Mouse (Mus musculus): ENCODE measurements around the gene Rnf180. TPM values are rescaled to one million over a fixed set of nuclear protein-coding genes. Genes with fewer than 3 reads are reported as not detected.

The Rnf180 gene
- polyA plus RNA-seq, 1 experiment from 2014 or later = 1.0 TPM

DNA sequence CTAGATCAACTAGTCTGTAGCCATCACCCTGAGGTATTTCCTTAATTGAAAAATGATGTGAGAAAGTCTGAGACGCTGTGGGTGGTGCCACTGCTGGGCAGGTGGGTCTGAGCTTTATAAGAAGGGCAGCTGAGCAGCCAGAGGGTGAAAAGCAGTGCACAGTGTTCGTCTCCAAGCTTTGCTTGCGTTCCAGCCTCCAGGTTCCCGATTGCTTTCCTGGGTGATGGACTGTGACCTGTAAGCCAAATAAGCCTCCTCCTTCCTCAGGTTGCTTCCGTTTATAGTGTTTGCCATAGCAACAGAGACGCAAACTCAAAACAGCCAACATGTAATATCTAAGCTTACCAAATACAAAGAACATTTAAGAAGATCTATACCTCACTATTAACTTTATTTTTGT lies 162.2 kb downstream of the Rnf180 start:
- Histone ChIP-seq H3K4me3 (ENCODE audit: low read depth, low read length) (no peak overlapping the region), H3K9ac (replicated peaks) (no peak overlapping the region), H3K9me3 (ENCODE audit: low read length) (no peaks in the 10 kb centered on the region), H3K36me3 (replicated peaks; ENCODE audit: insufficient read depth, low read length) (no peaks in the 10 kb centered on the region), H3K4me2 (ENCODE audit: low read depth, low read length) (no peak overlapping the region), H3K4me1 (ENCODE audit: insufficient read depth) (no peaks in the 10 kb centered on the region), H3K27me3 (ENCODE audit: insufficient read depth, low read length) (no peaks in the 10 kb centered on the region), H3K27ac (ENCODE audit: low read depth) (no peak overlapping the region)
- ATAC-seq (no peak), DNase-seq (no peak)
- WGBS (ENCODE audit: insufficient replicate concordance) = 73% methylated on average over 6 of the region's 6 CpGs
- TF ChIP-seq CTCF (IDR thresholded peaks at IDR 0.05; ENCODE audit: low read depth) (no peak), EP300 (IDR thresholded peaks at IDR 0.05; ENCODE audit: low read depth) (no peak)

- Histone ChIP-seq H3K9ac (replicated peaks) (no peak overlapping the region), H3K4me3 (ENCODE audit: low read depth, low read length) (no peak overlapping the region), H3K27me3 (ENCODE audit: insufficient read depth, low read length) (no peaks in the 10 kb centered on the region), H3K9me3 (ENCODE audit: low read length) (no peaks in the 10 kb centered on the region), H3K36me3 (replicated peaks; ENCODE audit: insufficient read depth, low read length) (no peaks in the 10 kb centered on the region), H3K4me1 (ENCODE audit: insufficient read depth) (no peaks in the 10 kb centered on the region), H3K27ac (ENCODE audit: low read depth) (no peak overlapping the region), H3K4me2 (ENCODE audit: low read depth, low read length) (no peak overlapping the region)
- peak; percentile 64 for ATAC-seq
- 63% methylated on average over 6 of the region's 6 CpGs for WGBS (ENCODE audit: insufficient replicate concordance)
- TF ChIP-seq EP300 (IDR thresholded peaks at IDR 0.05; ENCODE audit: low read depth) (peak; percentile 75; the same call in 1 of the 2 replicates), CTCF (IDR thresholded peaks at IDR 0.05; ENCODE audit: low read depth) (no peak)
- no peak for DNase-seq
Observed at GRCm38 (mm10) chr13:105130080-105130479, 164.5 kb downstream of the Rnf180 start.

DNA sequence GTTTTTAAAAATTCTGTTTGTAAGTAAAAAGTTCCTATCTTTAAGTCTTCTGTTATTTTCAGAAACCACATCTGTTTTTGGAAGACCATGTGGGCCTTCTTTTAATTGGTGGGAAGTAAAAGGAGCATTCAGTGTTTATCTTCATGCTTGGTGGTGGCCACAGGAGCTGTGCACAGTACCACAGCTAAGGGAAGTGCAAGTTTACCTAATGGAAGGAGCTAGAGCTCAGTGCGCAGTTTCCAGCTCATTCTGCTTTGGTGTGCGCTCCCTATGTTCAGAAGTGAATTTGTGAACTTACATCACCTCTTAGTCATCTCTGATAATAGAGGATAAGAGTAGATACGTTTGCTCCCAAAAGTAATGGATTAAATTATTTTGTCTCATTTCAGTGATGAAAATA lies 172.5 kb downstream of the Rnf180 start:
- ATAC-seq (no peak), DNase-seq (no peak)
- Histone ChIP-seq H3K4me3 (ENCODE audit: low read depth, low read length) (no peak overlapping the region), H3K4me2 (ENCODE audit: low read depth, low read length) (no peak overlapping the region), H3K36me3 (replicated peaks; ENCODE audit: insufficient read depth, low read length) (no peaks in the 10 kb centered on the region), H3K9ac (replicated peaks) (no peak overlapping the region), H3K9me3 (ENCODE audit: low read length) (no peaks in the 10 kb centered on the region), H3K4me1 (ENCODE audit: insufficient read depth) (no peaks in the 10 kb centered on the region), H3K27me3 (ENCODE audit: insufficient read depth, low read length) (no peaks in the 10 kb centered on the region), H3K27ac (ENCODE audit: low read depth) (no peak overlapping the region)
- no peak for TF ChIP-seq EP300 (IDR thresholded peaks at IDR 0.05; ENCODE audit: low read depth)
- TF ChIP-seq CTCF (IDR thresholded peaks at IDR 0.05; ENCODE audit: low read depth) = no peak
- WGBS (ENCODE audit: insufficient replicate concordance) = 77% methylated on average over 3 of the region's 3 CpGs

DNA sequence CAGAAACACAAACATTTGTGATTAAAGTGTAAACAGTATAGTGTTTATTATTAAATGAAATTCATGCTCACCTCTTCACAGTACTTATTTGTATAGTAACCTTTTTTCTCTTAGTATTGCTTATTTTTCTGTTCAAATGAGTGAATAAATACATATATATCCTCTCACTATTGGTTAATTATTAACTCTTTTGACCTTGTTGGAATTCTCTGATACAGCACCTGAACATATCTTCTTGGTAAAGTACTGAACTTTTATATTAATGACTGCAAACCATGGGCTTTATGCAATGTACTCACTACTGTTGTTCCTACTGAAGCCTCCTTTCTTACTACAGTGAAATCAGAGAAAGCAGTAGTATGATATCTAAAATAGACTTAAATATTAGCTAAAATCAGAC lies 173.0 kb downstream of the Rnf180 start:
- Histone ChIP-seq H3K4me3 (ENCODE audit: low read depth, low read length) (no peak overlapping the region), H3K27ac (ENCODE audit: low read depth) (no peak overlapping the region), H3K4me2 (ENCODE audit: low read depth, low read length) (no peak overlapping the region), H3K27me3 (ENCODE audit: insufficient read depth, low read length) (no peaks in the 10 kb centered on the region), H3K9me3 (ENCODE audit: low read length) (no peaks in the 10 kb centered on the region), H3K9ac (replicated peaks) (no peak overlapping the region), H3K36me3 (replicated peaks; ENCODE audit: insufficient read depth, low read length) (no peaks in the 10 kb centered on the region), H3K4me1 (ENCODE audit: insufficient read depth) (no peaks in the 10 kb centered on the region)
- no peak for ATAC-seq
- DNase-seq = no peak
- TF ChIP-seq EP300 (IDR thresholded peaks at IDR 0.05; ENCODE audit: low read depth) (no peak), CTCF (IDR thresholded peaks at IDR 0.05; ENCODE audit: low read depth) (no peak)

DNA sequence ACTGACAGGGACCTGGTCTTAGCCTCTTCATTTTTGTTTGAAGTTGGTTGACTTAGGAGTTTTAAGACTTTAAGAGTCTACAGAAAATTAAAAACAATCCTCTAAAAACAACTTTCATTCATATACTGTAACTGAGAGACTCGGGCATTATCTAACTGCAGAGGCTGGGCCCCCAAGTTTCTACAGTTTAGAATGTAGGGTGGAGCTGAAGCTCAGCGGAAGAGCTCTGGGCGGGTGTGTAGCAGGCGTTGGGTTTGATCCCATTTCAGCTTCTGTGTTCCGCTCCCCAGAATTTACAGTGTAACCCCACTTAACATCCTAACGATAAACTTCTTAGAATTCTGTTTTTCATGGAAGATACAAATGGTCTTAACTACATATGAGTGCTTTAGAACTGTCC lies 183.0 kb downstream of the Rnf180 start:
- WGBS (ENCODE audit: insufficient replicate concordance) = 68% methylated on average over 6 of the region's 6 CpGs
- ATAC-seq = no peak

GRCm38 (mm10) chr13:105104385-105104784 lies 190.2 kb downstream of the Rnf180 start:
- no peak overlapping the region for H3K4me3 ChIP-seq (ENCODE audit: low read depth, low read length)
- ATAC-seq (no peak), DNase-seq (no peak)
- H3K27me3 ChIP-seq (ENCODE audit: insufficient read depth, low read length) = no peaks in the 10 kb centered on the region
- H3K9me3 ChIP-seq (ENCODE audit: low read length) = no peaks in the 10 kb centered on the region
- H3K4me2 ChIP-seq (ENCODE audit: low read depth, low read length) = no peak overlapping the region
- H3K36me3 ChIP-seq (replicated peaks; ENCODE audit: insufficient read depth, low read length) = no peaks in the 10 kb centered on the region
- no peak overlapping the region for H3K27ac ChIP-seq (ENCODE audit: low read depth)
- no peak for TF ChIP-seq CTCF (IDR thresholded peaks at IDR 0.05; ENCODE audit: low read depth)
- no peak for TF ChIP-seq EP300 (IDR thresholded peaks at IDR 0.05; ENCODE audit: low read depth)
- H3K4me1 ChIP-seq (ENCODE audit: insufficient read depth) = no peaks in the 10 kb centered on the region
- H3K9ac ChIP-seq (replicated peaks) = no peak overlapping the region
- 58% methylated on average over 2 of the region's 2 CpGs for WGBS (ENCODE audit: insufficient replicate concordance)

More for the DNA sequence above, 183.0 kb downstream of the Rnf180 start:
- Histone ChIP-seq H3K9ac (replicated peaks) (no peak overlapping the region), H3K27ac (ENCODE audit: low read depth) (no peak overlapping the region), H3K36me3 (replicated peaks; ENCODE audit: insufficient read depth, low read length) (no peaks in the 10 kb centered on the region), H3K4me1 (ENCODE audit: insufficient read depth) (no peaks in the 10 kb centered on the region), H3K9me3 (ENCODE audit: low read length) (no peaks in the 10 kb centered on the region), H3K4me2 (ENCODE audit: low read depth, low read length) (no peak overlapping the region), H3K4me3 (ENCODE audit: low read depth, low read length) (no peak overlapping the region), H3K27me3 (ENCODE audit: insufficient read depth, low read length) (no peaks in the 10 kb centered on the region)
- DNase-seq = no peak
- no peak for TF ChIP-seq EP300 (IDR thresholded peaks at IDR 0.05; ENCODE audit: low read depth)

- DNase-seq (no peak), ATAC-seq (no peak)
- Histone ChIP-seq H3K9me3 (ENCODE audit: low read length) (no peaks in the 10 kb centered on the region), H3K4me3 (ENCODE audit: low read depth, low read length) (no peak overlapping the region), H3K36me3 (replicated peaks; ENCODE audit: insufficient read depth, low read length) (no peaks in the 10 kb centered on the region), H3K27ac (ENCODE audit: low read depth) (no peak overlapping the region), H3K9ac (replicated peaks) (no peak overlapping the region), H3K4me1 (ENCODE audit: insufficient read depth) (no peaks in the 10 kb centered on the region), H3K27me3 (ENCODE audit: insufficient read depth, low read length) (no peaks in the 10 kb centered on the region), H3K4me2 (ENCODE audit: low read depth, low read length) (no peak overlapping the region)
- TF ChIP-seq EP300 (IDR thresholded peaks at IDR 0.05; ENCODE audit: low read depth) (no peak), CTCF (IDR thresholded peaks at IDR 0.05; ENCODE audit: low read depth) (no peak)
- 77% methylated on average over 4 of the region's 4 CpGs for WGBS (ENCODE audit: insufficient replicate concordance)
Observed at GRCm38 (mm10) chr13:105100705-105101104, 193.9 kb downstream of the Rnf180 start.

Measured in liver, postnatal 0 days (tissue).